Mouse (Mus musculus) midbrain, embryonic 14.5 days (tissue): ENCODE data around the gene Tff3. TPM values are rescaled to one million over a fixed set of nuclear protein-coding genes. Genes with fewer than 3 reads are reported as not detected.

Source experiments
- ATAC-seq: fragments of 200-750 bp; cut with Nextera tagmentation; 2 replicates; pipeline ENCODE4 v1.8.0; 2017; ENCODE audit warnings: moderate number of reproducible peaks, moderate library complexity; ENCODE audit not compliant: low FRiP score, low TSS enrichment
- DNase-seq: peaks from one replicate; pipeline ENCODE4 v3.0.0-alpha.2; 2015
- H3K27ac ChIP-seq: fragments of 300-500 bp; sonication (generic); replicated peaks from 2 replicates; pipeline ENCODE4 v1.5.1; 2014; ENCODE audit warnings: mild to moderate bottlenecking, low read depth, low read length, moderate library complexity
- H3K27me3 ChIP-seq: fragments of 300-500 bp; sonication (generic); 2 replicates; pipeline ENCODE4 v1.6.1; 2014; ENCODE audit warnings: low read length, control low read depth, mixed read lengths; ENCODE audit not compliant: control insufficient read depth, insufficient read depth
- H3K36me3 ChIP-seq: fragments of 300-500 bp; sonication (generic); 2 replicates; pipeline ENCODE4 v1.6.1; 2014; ENCODE audit warnings: low read length, control low read depth; ENCODE audit not compliant: control insufficient read depth, insufficient read depth
- H3K4me1 ChIP-seq: fragments of 300-500 bp; sonication (generic); 2 replicates; pipeline ENCODE4 v1.6.1; 2014; ENCODE audit warnings: mild to moderate bottlenecking, antibody characterized with exemption, low read length, control low read depth; ENCODE audit not compliant: control insufficient read depth, insufficient read depth
- H3K4me2 ChIP-seq: fragments of 300-500 bp; sonication (generic); 2 replicates; pipeline ENCODE4 v1.6.1; 2014; ENCODE audit warnings: mild to moderate bottlenecking, low read length, moderate library complexity
- H3K4me3 ChIP-seq: fragments of 300-500 bp; sonication (generic); replicated peaks from 2 replicates; pipeline ENCODE4 v1.5.1; 2014; ENCODE audit warnings: low read depth, low read length
- H3K9ac ChIP-seq: fragments of 300-500 bp; sonication (generic); replicated peaks from 2 replicates; pipeline ENCODE4 v1.6.1; 2014; ENCODE audit warnings: mild to moderate bottlenecking, low read length, moderate library complexity
- H3K9me3 ChIP-seq: fragments of 300-500 bp; sonication (generic); 2 replicates; pipeline ENCODE4 v1.6.1; 2016; ENCODE audit warnings: low read length, control low read depth, mixed read lengths; ENCODE audit not compliant: control insufficient read depth
- WGBS: fragments of 180-500 bp; shearing (Covaris S2); extraction: QIAGEN DNeasy Blood & Tissue Kit; methylation state at CpG from one replicate; pipeline ENCODE4 v1.1.7; 2014; 5-methylcytosine and 5-hydroxymethylcytosine counted together
- polyA plus RNA-seq: library from polyadenylated mRNA; unstranded; fragments of >200 nt; fragmentation: Nextera tagmentation; extraction: Ambion mirVana; gene quantifications from 2 replicates; pipeline ENCODE4 v1.2.1, GENCODE M21; 2014

Tff3 gene
- polyA plus RNA-seq, 1 experiment from 2014 or later: 1.3 TPM

- Histone ChIP-seq H3K4me2 (no peak overlapping the region), H3K9me3 (no peaks in the 10 kb centered on the region), H3K9ac (no peak overlapping the region), H3K4me1 (no peaks in the 10 kb centered on the region), H3K4me3 (no peak overlapping the region), H3K27ac (no peak overlapping the region), H3K27me3 (no peaks in the 10 kb centered on the region), H3K36me3 (peaks cover 44% of the 10 kb centered on the region)
- ATAC-seq: no peak
- DNase-seq: no peak
- WGBS: 75% methylated on average over 6 of the region's 6 CpGs
Measured at GRCm38 (mm10) chr17:31116063-31116462, 13.4 kb downstream of the Tff3 start.

- Histone ChIP-seq H3K27me3 (no peaks in the 10 kb centered on the region), H3K4me2 (no peak overlapping the region), H3K4me1 (no peaks in the 10 kb centered on the region), H3K9ac (no peak overlapping the region), H3K9me3 (no peaks in the 10 kb centered on the region), H3K27ac (no peak overlapping the region), H3K36me3 (peaks cover 63% of the 10 kb centered on the region), H3K4me3 (no peak overlapping the region)
- ATAC-seq (no peak), DNase-seq (peak; percentile 50)
- 15% methylated on average over 9 of the region's 9 CpGs for WGBS
Measured at GRCm38 (mm10) chr17:31113191-31113856, 16.1 kb downstream of the Tff3 start.

DNA sequence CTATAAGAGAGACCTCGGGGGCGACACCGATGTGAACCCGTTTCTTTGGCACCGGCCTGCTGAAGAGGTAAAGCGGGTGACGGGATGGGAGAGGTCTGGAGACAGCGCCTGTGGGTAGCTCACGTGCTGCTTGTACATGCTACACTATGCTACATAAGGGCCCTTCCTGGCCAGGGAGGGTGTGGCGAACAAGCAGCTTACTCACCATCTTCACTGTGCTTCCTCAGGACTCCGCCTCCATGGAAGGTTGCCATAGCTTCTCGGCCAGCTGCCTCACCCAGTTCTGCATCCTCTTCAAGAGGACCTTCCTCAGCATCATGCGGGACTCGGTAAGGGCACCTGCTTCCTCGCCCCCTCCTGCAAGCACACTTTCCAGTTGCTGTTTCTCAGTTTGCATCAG lies 21.1 kb downstream of the Tff3 start:
- DNase-seq (no peak), ATAC-seq (no peak)
- Histone ChIP-seq H3K4me3 (no peak overlapping the region), H3K36me3 (peaks cover 59% of the 10 kb centered on the region), H3K27ac (no peak overlapping the region), H3K27me3 (no peaks in the 10 kb centered on the region), H3K9ac (no peak overlapping the region), H3K9me3 (no peaks in the 10 kb centered on the region), H3K4me2 (no peak overlapping the region), H3K4me1 (no peaks in the 10 kb centered on the region)
- whole genome bisulfite sequencing: 94% methylated on average over 15 of the region's 15 CpGs

- H3K9ac ChIP-seq: no peak overlapping the region
- 89% methylated on average over 8 of the region's 8 CpGs for WGBS
- H3K9me3 ChIP-seq: no peaks in the 10 kb centered on the region
- no peak for ATAC-seq
- no peak for DNase-seq
- H3K4me1 ChIP-seq: no peaks in the 10 kb centered on the region
- H3K4me3 ChIP-seq: no peak overlapping the region
- no peak overlapping the region for H3K27ac ChIP-seq
- no peaks in the 10 kb centered on the region for H3K27me3 ChIP-seq
- H3K4me2 ChIP-seq: no peak overlapping the region
- peaks cover 34% of the 10 kb centered on the region for H3K36me3 ChIP-seq
Measured at GRCm38 (mm10) chr17:31103823-31104222, 25.6 kb downstream of the Tff3 start.

- Histone ChIP-seq H3K36me3 (peaks cover 28% of the 10 kb centered on the region), H3K27ac (no peak overlapping the region), H3K4me1 (no peaks in the 10 kb centered on the region), H3K27me3 (no peaks in the 10 kb centered on the region), H3K9ac (no peak overlapping the region), H3K4me2 (no peak overlapping the region), H3K4me3 (no peak overlapping the region), H3K9me3 (no peaks in the 10 kb centered on the region)
- WGBS: 93% methylated on average over 8 of the region's 8 CpGs
- ATAC-seq (no peak), DNase-seq (no peak)
Measured at GRCm38 (mm10) chr17:31103007-31103570, 26.4 kb downstream of the Tff3 start.

- DNase-seq (no peak), ATAC-seq (no peak)
- no peak overlapping the region for H3K4me3 ChIP-seq
- no peaks in the 10 kb centered on the region for H3K27me3 ChIP-seq
- H3K27ac ChIP-seq: no peak overlapping the region
- no peak overlapping the region for H3K4me2 ChIP-seq
- H3K36me3 ChIP-seq: peaks cover 26% of the 10 kb centered on the region
- WGBS: 82% methylated on average over 5 of the region's 5 CpGs
- H3K9ac ChIP-seq: no peak overlapping the region
- H3K9me3 ChIP-seq: no peaks in the 10 kb centered on the region
- H3K4me1 ChIP-seq: no peaks in the 10 kb centered on the region
Measured at GRCm38 (mm10) chr17:31098788-31099187, 30.7 kb downstream of the Tff3 start.

DNA sequence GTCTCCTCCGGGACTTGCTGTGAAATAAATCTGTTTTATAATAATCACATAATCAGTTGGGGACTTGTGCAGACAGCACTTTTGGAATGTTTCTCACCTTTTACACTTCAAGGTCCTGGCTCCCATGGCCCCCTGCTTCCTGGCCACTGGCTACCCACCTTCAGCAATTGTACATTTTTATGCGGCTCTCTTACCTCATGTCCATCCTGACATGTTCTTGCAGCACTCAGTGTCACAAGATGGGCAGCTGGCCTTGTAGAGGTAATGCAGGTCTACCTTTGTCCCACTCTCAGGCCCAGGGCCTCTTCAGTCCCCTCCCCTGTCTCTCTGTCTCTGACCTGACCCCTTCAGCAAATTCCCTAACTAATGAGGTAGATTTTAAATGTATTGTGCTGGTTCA lies 32.6 kb downstream of the Tff3 start:
- H3K27ac ChIP-seq: no peak overlapping the region
- H3K9ac ChIP-seq: no peak overlapping the region
- no peak for ATAC-seq
- H3K4me2 ChIP-seq: no peak overlapping the region
- WGBS: 98% methylated on average over 2 of the region's 2 CpGs
- peaks cover 14% of the 10 kb centered on the region; the same call in 1 of the 2 replicates for H3K36me3 ChIP-seq
- H3K27me3 ChIP-seq: no peaks in the 10 kb centered on the region
- H3K4me1 ChIP-seq: no peaks in the 10 kb centered on the region
- H3K9me3 ChIP-seq: no peaks in the 10 kb centered on the region
- DNase-seq: no peak
- no peak overlapping the region for H3K4me3 ChIP-seq

- DNase-seq (no peak), ATAC-seq (no peak)
- Histone ChIP-seq H3K9ac (no peak overlapping the region), H3K36me3 (peaks cover 14% of the 10 kb centered on the region; the same call in 1 of the 2 replicates), H3K27ac (no peak overlapping the region), H3K4me3 (no peak overlapping the region), H3K9me3 (no peaks in the 10 kb centered on the region), H3K4me1 (peaks cover 12% of the 10 kb centered on the region), H3K27me3 (no peaks in the 10 kb centered on the region), H3K4me2 (no peak overlapping the region)
- 86% methylated on average over 7 of the region's 7 CpGs for WGBS
Measured at GRCm38 (mm10) chr17:31095570-31095969, 33.9 kb downstream of the Tff3 start.

DNA sequence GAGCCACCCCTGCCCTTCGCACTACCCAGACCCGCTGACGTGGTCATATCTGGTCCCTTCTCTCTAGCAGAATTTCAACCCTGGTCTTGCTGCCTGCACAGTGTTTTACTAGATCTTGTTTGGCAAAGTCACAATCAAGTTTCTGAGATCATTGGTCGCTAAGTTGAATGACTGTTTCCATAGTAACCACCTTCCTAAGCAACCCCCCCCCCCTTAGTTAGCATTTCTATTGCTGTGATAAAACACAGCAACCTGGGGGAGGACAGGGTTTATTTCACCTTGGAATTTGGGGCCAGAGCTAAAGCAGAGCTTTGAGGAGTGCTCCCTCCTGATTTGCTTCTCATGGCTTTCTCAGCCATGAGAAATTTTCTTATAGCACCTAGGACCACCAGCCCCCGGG lies 34.7 kb downstream of the Tff3 start:
- ATAC-seq (no peak), DNase-seq (no peak)
- H3K4me1 ChIP-seq: peaks cover 20% of the 10 kb centered on the region
- no peak overlapping the region for H3K9ac ChIP-seq
- H3K4me3 ChIP-seq: no peak overlapping the region
- 44% methylated on average over 5 of the region's 5 CpGs for WGBS
- no peaks in the 10 kb centered on the region for H3K27me3 ChIP-seq
- no peaks in the 10 kb centered on the region for H3K9me3 ChIP-seq
- no peak overlapping the region for H3K27ac ChIP-seq
- no peak overlapping the region for H3K4me2 ChIP-seq
- H3K36me3 ChIP-seq: peaks cover 14% of the 10 kb centered on the region; the same call in 1 of the 2 replicates
